Comparison of ENCODE assay signal across 9 mouse cellular contexts in the genomic region with DNA sequence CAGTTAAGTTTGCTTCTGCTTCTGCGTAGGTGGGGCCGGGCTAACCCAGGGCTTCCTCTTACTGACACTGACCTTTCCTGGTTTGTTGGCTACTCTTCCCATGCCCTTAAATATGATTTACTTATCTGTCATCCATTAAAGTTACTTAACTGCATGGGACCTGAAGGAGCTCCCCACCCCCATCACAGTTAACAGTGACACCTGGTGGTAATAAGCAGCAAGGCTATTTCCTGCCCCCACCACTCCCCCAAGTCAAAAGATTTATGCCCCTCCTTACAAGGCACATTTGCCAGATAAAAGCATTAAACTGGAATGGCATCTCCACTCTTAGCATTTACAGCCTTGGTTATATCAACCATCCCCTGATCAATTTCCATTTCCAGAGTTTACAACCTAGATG. TPM values are rescaled to one million over a fixed set of nuclear protein-coding genes. Genes with fewer than 3 reads are reported as not detected.
DNase-seq lines count a peak whose midpoint lies in the region; ATAC-seq and TF ChIP-seq lines count a peak whose summit lies in the region.
"Had no signal": no experiment of that assay in that cellular context is flagged by ENCODE, and none has a peak within 500 bp of the region (broad histone marks: within the 10 kb centered on the region; RNA-seq: fewer than 3 reads in every experiment).

No protein-coding gene starts in this region.

- WGBS in cerebellum, adult 2 months = 96% methylated on average over 2 of the region's 2 CpGs
- 88% methylated on average over 2 of the region's 2 CpGs for WGBS in liver, adult 2 months

- peaks cover 18% of the 10 kb centered on the region; the same call in 1 of the 2 replicates for H3K36me3 ChIP-seq in liver, adult 2 months (ENCODE audit: control insufficient read depth, insufficient read depth, low read length)

- H3K27ac ChIP-seq in cerebellum, adult 2 months (ENCODE audit: insufficient read depth, low read length) = no peak overlapping the region
- H3K27ac ChIP-seq in liver, adult 2 months (replicated peaks; ENCODE audit: insufficient read depth, low read depth, low read length) = no peak overlapping the region
- H3K27ac ChIP-seq: embryonic facial prominence, embryonic 15.5 days had no signal

- TF ChIP-seq POLR2A in cerebellum, adult 2 months (IDR thresholded peaks at IDR 0.05; ENCODE audit: borderline replicate concordance, insufficient read depth, low read length) = no peak
- no peak for TF ChIP-seq POLR2A in liver, adult 2 months (IDR thresholded peaks at IDR 0.05; ENCODE audit: extremely low read depth, insufficient read depth, low read length)

- TF ChIP-seq CTCF in cerebellum, adult 2 months (IDR thresholded peaks at IDR 0.05; ENCODE audit: borderline replicate concordance, insufficient read depth, low read depth, low read length) = peak; percentile 48; the same call in 1 of the 2 replicates
- TF ChIP-seq CTCF in liver, adult 2 months (IDR thresholded peaks at IDR 0.05; ENCODE audit: low read depth, low read length) = peak; percentile 28; the same call in 1 of the 2 replicates

- H3K4me1 ChIP-seq in cerebellum, adult 2 months (ENCODE audit: control insufficient read depth, insufficient read depth, low read length) = peaks cover 13% of the 10 kb centered on the region
- H3K4me1 ChIP-seq in liver, adult 2 months (ENCODE audit: control insufficient read depth, insufficient read depth, low read length) = no peaks in the 10 kb centered on the region
- H3K4me1 ChIP-seq: embryonic facial prominence, embryonic 15.5 days had no signal

- H3K9ac ChIP-seq in liver, adult 2 months (ENCODE audit: low read depth, low read length) = no peak overlapping the region
- H3K9ac ChIP-seq: embryonic facial prominence, embryonic 15.5 days had no signal

- ATAC-seq in activated CD4-positive, CD25-positive, alpha-beta regulatory T cell, adult 4 months = no peak

- no peak for DNase-seq in cerebellum, adult 2 months
- DNase-seq in cerebellum, adult 11 months = no peak
- DNase-seq in liver, adult 2 months (ENCODE audit: extremely low read depth, low read depth, low spot score) = no peak
- no peak for DNase-seq in liver
- peak; percentile 42 for DNase-seq in R1 (ENCODE audit: low read depth, low spot score)
- DNase-seq in naive thymus-derived CD4-positive, alpha-beta T cell, adult 2 months (ENCODE audit: low read depth) = peak; percentile 24
- no peak for DNase-seq in urinary bladder, postnatal 25 days (ENCODE audit: low spot score)

- no peaks in the 10 kb centered on the region for H3K79me2 ChIP-seq in liver, adult 2 months (ENCODE audit: control insufficient read depth, insufficient read depth, low read length)

- H3K27me3 ChIP-seq in cerebellum, adult 2 months (ENCODE audit: control insufficient read depth, insufficient read depth, low read length) = no peaks in the 10 kb centered on the region
- no peaks in the 10 kb centered on the region for H3K27me3 ChIP-seq in liver, adult 2 months (ENCODE audit: control insufficient read depth, insufficient read depth, low read length)
- H3K27me3 ChIP-seq: embryonic facial prominence, embryonic 15.5 days had no signal

- H3K4me3 ChIP-seq in cerebellum, adult 2 months (replicated peaks; ENCODE audit: insufficient read depth, low read depth, low read length) = no peak overlapping the region
- H3K4me3 ChIP-seq in liver, adult 2 months (ENCODE audit: insufficient read depth, low read depth, low read length) = no peak overlapping the region
- H3K4me3 ChIP-seq: embryonic facial prominence, embryonic 15.5 days had no signal

RNA-seq across cellular contexts. Expression of gene Tti1, which starts 38.3 kb away (rescaled TPM):
- 19.9 and 21.4 TPM in 2 replicates for polyA plus RNA-seq in cerebellum, adult 2 months (2012; rRNA removed)
- 8.2 and 8.9 TPM in 2 replicates for total RNA-seq in liver, adult 2 months (2014; rRNA removed)
- polyA plus RNA-seq in liver, adult 2 months (2012; rRNA removed) = 7.6 and 9.0 TPM in 2 replicates
- polyA plus RNA-seq in activated CD4-positive, CD25-positive, alpha-beta regulatory T cell, adult 4 months (2017; shearing (Covaris generic)) = 10 to 100 TPM; 22.3 to 26.4 TPM

RNA-seq across cellular contexts. Expression of gene Rprd1b, which starts 38.4 kb away (rescaled TPM):
- polyA plus RNA-seq in cerebellum, adult 2 months (2012; rRNA removed) = 22.4 and 22.7 TPM in 2 replicates
- total RNA-seq in liver, adult 2 months (2014; rRNA removed) = 6.8 and 8.3 TPM in 2 replicates
- polyA plus RNA-seq in liver, adult 2 months (2012; rRNA removed) = 12.8 and 14.2 TPM in 2 replicates
- 10 to 100 TPM; 17.8 to 24.9 TPM for polyA plus RNA-seq in activated CD4-positive, CD25-positive, alpha-beta regulatory T cell, adult 4 months (2017; shearing (Covaris generic))

Comparison
In these comparisons a context has a peak if more than half of its experiments do, and no peak if none do; other contexts are left out.
1. DNase-seq: peak in R1 (single experiment) and naive thymus-derived CD4-positive, alpha-beta T cell, adult 2 months (single experiment); none in cerebellum, adult 2 months (0 of 2), cerebellum, adult 11 months (single experiment), liver, adult 2 months (single experiment), liver (single experiment) and urinary bladder, postnatal 25 days (single experiment).